ENCODE assay signal across 8 mouse cellular contexts in genomic region chr4:151989110-151989488, GRCm38 (mm10). TPM values are rescaled to one million over a fixed set of nuclear protein-coding genes. Genes with fewer than 3 reads are reported as not detected.
DNase-seq lines count a peak whose midpoint lies in the region; ATAC-seq and TF ChIP-seq lines count a peak whose summit lies in the region.

No protein-coding gene starts in this region.

- H3K36me3 ChIP-seq in kidney, postnatal 0 days (ENCODE audit: insufficient read depth, low read length), result peaks cover 22% of the 10 kb centered on the region
- H3K36me3 ChIP-seq in embryonic facial prominence, embryonic 10.5 days (replicated peaks), result peaks cover 65% of the 10 kb centered on the region
- H3K36me3 ChIP-seq in hindbrain, embryonic 15.5 days, result peaks cover 27% of the 10 kb centered on the region
- peaks cover 25% of the 10 kb centered on the region for H3K36me3 ChIP-seq in midbrain, postnatal 0 days (ENCODE audit: insufficient read depth, low read length)

- no peaks in the 10 kb centered on the region for H3K27me3 ChIP-seq in kidney, postnatal 0 days (ENCODE audit: insufficient read depth, low read length)
- no peaks in the 10 kb centered on the region for H3K27me3 ChIP-seq in embryonic facial prominence, embryonic 10.5 days (replicated peaks; ENCODE audit: low read depth, poor library complexity, severe bottlenecking)
- H3K27me3 ChIP-seq in hindbrain, embryonic 15.5 days, result no peaks in the 10 kb centered on the region
- no peaks in the 10 kb centered on the region for H3K27me3 ChIP-seq in midbrain, postnatal 0 days (ENCODE audit: insufficient read depth, low read length)

- no peak for DNase-seq in kidney, postnatal 0 days (ENCODE audit: low spot score)
- DNase-seq in kidney, adult 9 months, result no peak
- DNase-seq in embryonic facial prominence, embryonic 10.5 days (ENCODE audit: low spot score), result no peak
- DNase-seq in midbrain, postnatal 0 days (ENCODE audit: low spot score), result no peak
- no peak for DNase-seq in frontal cortex, postnatal 36 days (ENCODE audit: low spot score in 2 of 2)
- DNase-seq in adrenal gland, adult 8-10 months, result no peak
- DNase-seq in gastrocnemius, adult 8-10 months (ENCODE audit: low spot score in 2 of 2), result no peak

- peaks cover 17% of the 10 kb centered on the region; the same call in 1 of the 2 replicates for H3K4me1 ChIP-seq in kidney, postnatal 0 days (replicated peaks; ENCODE audit: insufficient read depth, low read length)
- peaks cover 50% of the 10 kb centered on the region for H3K4me1 ChIP-seq in embryonic facial prominence, embryonic 10.5 days
- peaks cover 34% of the 10 kb centered on the region for H3K4me1 ChIP-seq in hindbrain, embryonic 15.5 days (replicated peaks)
- H3K4me1 ChIP-seq in midbrain, postnatal 0 days (ENCODE audit: insufficient read depth, low read length), result peaks cover 5% of the 10 kb centered on the region; the same call in 1 of the 2 replicates

- H3K9ac ChIP-seq in kidney, postnatal 0 days (ENCODE audit: low read depth, low read length), result peak overlapping the region; percentile 93; the same call in 1 of the 2 replicates
- no peak overlapping the region for H3K9ac ChIP-seq in hindbrain, embryonic 15.5 days
- no peak overlapping the region for H3K9ac ChIP-seq in midbrain, postnatal 0 days (replicated peaks; ENCODE audit: low read length, poor library complexity, severe bottlenecking)

- ATAC-seq in kidney, postnatal 0 days (replicated peaks; ENCODE audit: low FRiP score, low read depth), result no peak
- ATAC-seq in hindbrain, embryonic 15.5 days (ENCODE audit: low FRiP score, low read depth), result no peak
- peak; percentile 29; the same call in 1 of the 2 replicates for ATAC-seq in midbrain, postnatal 0 days (ENCODE audit: low FRiP score)

- TF ChIP-seq CTCF in kidney, postnatal 0 days (IDR thresholded peaks at IDR 0.05; ENCODE audit: low read depth), result no peak
- TF ChIP-seq CTCF in midbrain, postnatal 0 days (IDR thresholded peaks at IDR 0.05), result no peak

- H3K4me3 ChIP-seq in kidney, postnatal 0 days (replicated peaks; ENCODE audit: low read depth, low read length), result peak overlapping the region; percentile 71
- H3K4me3 ChIP-seq in embryonic facial prominence, embryonic 10.5 days, result peak overlapping the region; percentile 89
- peak overlapping the region; percentile 70 for H3K4me3 ChIP-seq in hindbrain, embryonic 15.5 days
- H3K4me3 ChIP-seq in midbrain, postnatal 0 days (ENCODE audit: low read depth, low read length), result peak overlapping the region; percentile 79

- 30% methylated on average over 6 of the region's 6 CpGs for WGBS in kidney, postnatal 0 days
- WGBS in embryonic facial prominence, embryonic 10.5 days, result 30% methylated on average over 6 of the region's 6 CpGs
- 34% methylated on average over 6 of the region's 6 CpGs for WGBS in hindbrain, embryonic 15.5 days
- 35% methylated on average over 6 of the region's 6 CpGs for WGBS in midbrain, postnatal 0 days

- peak overlapping the region; percentile 63 for H3K27ac ChIP-seq in kidney, postnatal 0 days
- peak overlapping the region; percentile 96 for H3K27ac ChIP-seq in embryonic facial prominence, embryonic 10.5 days (replicated peaks)
- H3K27ac ChIP-seq in hindbrain, embryonic 15.5 days (replicated peaks), result peak overlapping the region; percentile 81
- H3K27ac ChIP-seq in midbrain, postnatal 0 days (ENCODE audit: low read depth, low read length), result peak overlapping the region; percentile 88; the same call in 1 of the 2 replicates

- peak overlapping the region; percentile 81 for H3K4me2 ChIP-seq in kidney, postnatal 0 days (ENCODE audit: low read length)
- peak overlapping the region; percentile 72 for H3K4me2 ChIP-seq in hindbrain, embryonic 15.5 days
- H3K4me2 ChIP-seq in midbrain, postnatal 0 days (ENCODE audit: low read depth, low read length, poor library complexity, severe bottlenecking), result peak overlapping the region; percentile 86

- no peaks in the 10 kb centered on the region for H3K9me3 ChIP-seq in kidney, postnatal 0 days (replicated peaks; ENCODE audit: low read length)
- H3K9me3 ChIP-seq in embryonic facial prominence, embryonic 10.5 days, result no peaks in the 10 kb centered on the region
- H3K9me3 ChIP-seq in hindbrain, embryonic 15.5 days, result no peaks in the 10 kb centered on the region
- H3K9me3 ChIP-seq in midbrain, postnatal 0 days (ENCODE audit: low read length), result no peaks in the 10 kb centered on the region

RNA-seq across cellular contexts. Expression of gene Thap3, which starts 0.3 kb away (rescaled TPM):
- polyA plus RNA-seq in kidney, postnatal 0 days (2015; fragmentation: Nextera tagmentation; extraction: Ambion mirVana), result 34.5 and 35.1 TPM in 2 replicates
- polyA plus RNA-seq in embryonic facial prominence, embryonic 10.5 days (2016; fragmentation: Nextera tagmentation; extraction: Ambion mirVana), result 33.5 and 34.7 TPM in 2 replicates
- 35.7 and 36.7 TPM in 2 replicates for polyA plus RNA-seq in hindbrain, embryonic 15.5 days (2015; fragmentation: Nextera tagmentation; extraction: Ambion mirVana)
- 13.8 and 21.1 TPM in 2 replicates for total RNA-seq in midbrain, postnatal 0 days (2014; rRNA removed)
- 42.7 and 45.7 TPM in 2 replicates for polyA plus RNA-seq in midbrain, postnatal 0 days (2015; fragmentation: Nextera tagmentation; extraction: Ambion mirVana)
- total RNA-seq in adrenal gland, adult 8-10 months (2022), result 10 to 100 TPM; 25.7 to 46.9 (median 36.6) TPM
- 10 to 100 TPM; 30.4 to 33.6 (median 32.1) TPM for total RNA-seq in gastrocnemius, adult 8-10 months (2022)

RNA-seq across cellular contexts. Expression of gene Phf13, which starts 7.0 kb away (rescaled TPM):
- polyA plus RNA-seq in kidney, postnatal 0 days (2015; fragmentation: Nextera tagmentation; extraction: Ambion mirVana), result 23.6 and 23.7 TPM in 2 replicates
- 29.0 and 32.1 TPM in 2 replicates for polyA plus RNA-seq in embryonic facial prominence, embryonic 10.5 days (2016; fragmentation: Nextera tagmentation; extraction: Ambion mirVana)
- polyA plus RNA-seq in hindbrain, embryonic 15.5 days (2015; fragmentation: Nextera tagmentation; extraction: Ambion mirVana), result 23.1 and 25.5 TPM in 2 replicates
- total RNA-seq in midbrain, postnatal 0 days (2014; rRNA removed), result 17.2 and 18.3 TPM in 2 replicates
- polyA plus RNA-seq in midbrain, postnatal 0 days (2015; fragmentation: Nextera tagmentation; extraction: Ambion mirVana), result 16.6 and 17.1 TPM in 2 replicates
- total RNA-seq in adrenal gland, adult 8-10 months (2022), result 10 to 100 TPM; 14.0 to 20.5 (median 18.6) TPM
- 1 to 10 TPM; 3.9 to 4.8 (median 4.5) TPM for total RNA-seq in gastrocnemius, adult 8-10 months (2022)

RNA-seq across cellular contexts. Expression of gene Klhl21, which starts 19.5 kb away (rescaled TPM):
- polyA plus RNA-seq in kidney, postnatal 0 days (2015; fragmentation: Nextera tagmentation; extraction: Ambion mirVana), result 10.7 and 11.2 TPM in 2 replicates
- polyA plus RNA-seq in embryonic facial prominence, embryonic 10.5 days (2016; fragmentation: Nextera tagmentation; extraction: Ambion mirVana), result 9.7 and 10.6 TPM in 2 replicates
- polyA plus RNA-seq in hindbrain, embryonic 15.5 days (2015; fragmentation: Nextera tagmentation; extraction: Ambion mirVana), result 4.7 and 5.4 TPM in 2 replicates
- total RNA-seq in midbrain, postnatal 0 days (2014; rRNA removed), result 9.0 and 13.2 TPM in 2 replicates
- polyA plus RNA-seq in midbrain, postnatal 0 days (2015; fragmentation: Nextera tagmentation; extraction: Ambion mirVana), result 3.5 and 4.1 TPM in 2 replicates
- total RNA-seq in adrenal gland, adult 8-10 months (2022), result 10 to 100 TPM; 23.9 to 34.2 (median 31.1) TPM
- 100 to 1,000 TPM; 125 to 158 (median 140) TPM for total RNA-seq in gastrocnemius, adult 8-10 months (2022)

RNA-seq across cellular contexts. Expression of gene Zbtb48, which starts 38.4 kb away (rescaled TPM):
- polyA plus RNA-seq in kidney, postnatal 0 days (2015; fragmentation: Nextera tagmentation; extraction: Ambion mirVana), result 14.4 and 16.3 TPM in 2 replicates
- polyA plus RNA-seq in embryonic facial prominence, embryonic 10.5 days (2016; fragmentation: Nextera tagmentation; extraction: Ambion mirVana), result 25.0 and 26.4 TPM in 2 replicates
- 18.3 and 18.5 TPM in 2 replicates for polyA plus RNA-seq in hindbrain, embryonic 15.5 days (2015; fragmentation: Nextera tagmentation; extraction: Ambion mirVana)
- total RNA-seq in midbrain, postnatal 0 days (2014; rRNA removed), result 7.8 and 8.9 TPM in 2 replicates
- 17.0 and 20.6 TPM in 2 replicates for polyA plus RNA-seq in midbrain, postnatal 0 days (2015; fragmentation: Nextera tagmentation; extraction: Ambion mirVana)
- 10 to 100 TPM in 3 of 4 experiments, 1 to 10 TPM in 1; 7.1 to 17.4 (median 13.7) TPM for total RNA-seq in adrenal gland, adult 8-10 months (2022)
- 1 to 10 TPM; 2.3 to 4.8 (median 3.1) TPM for total RNA-seq in gastrocnemius, adult 8-10 months (2022)

RNA-seq across cellular contexts. Expression of gene Tas1r1, which starts 49.3 kb away (rescaled TPM):
- 0.39 and 0.45 TPM in 2 replicates for polyA plus RNA-seq in kidney, postnatal 0 days (2015; fragmentation: Nextera tagmentation; extraction: Ambion mirVana)
- 0.50 and 0.68 TPM in 2 replicates for polyA plus RNA-seq in embryonic facial prominence, embryonic 10.5 days (2016; fragmentation: Nextera tagmentation; extraction: Ambion mirVana)
- 1.6 and 1.8 TPM in 2 replicates for polyA plus RNA-seq in hindbrain, embryonic 15.5 days (2015; fragmentation: Nextera tagmentation; extraction: Ambion mirVana)
- total RNA-seq in midbrain, postnatal 0 days (2014; rRNA removed), result 0.11 and 1.5 TPM in 2 replicates
- polyA plus RNA-seq in midbrain, postnatal 0 days (2015; fragmentation: Nextera tagmentation; extraction: Ambion mirVana), result 1.6 TPM in 2 replicates
- under 1 TPM in 1 of 4 experiments, not detected in 3; 0.71 TPM for total RNA-seq in adrenal gland, adult 8-10 months (2022)
- 1 to 10 TPM in 1 of 4 experiments, under 1 TPM in 3; 0.32 to 1.3 (median 0.66) TPM for total RNA-seq in gastrocnemius, adult 8-10 months (2022)
